Mouse (Mus musculus): ENCODE results near the gene Cep131. TPM values are rescaled to one million over a fixed set of nuclear protein-coding genes. Genes with fewer than 3 reads are reported as not detected.
A peak's percentile ranks its signal among the peaks of the same experiment; 100 is the strongest.

Cep131 gene
- polyA plus RNA-seq, 1 experiment = 10.8 TPM

DNA sequence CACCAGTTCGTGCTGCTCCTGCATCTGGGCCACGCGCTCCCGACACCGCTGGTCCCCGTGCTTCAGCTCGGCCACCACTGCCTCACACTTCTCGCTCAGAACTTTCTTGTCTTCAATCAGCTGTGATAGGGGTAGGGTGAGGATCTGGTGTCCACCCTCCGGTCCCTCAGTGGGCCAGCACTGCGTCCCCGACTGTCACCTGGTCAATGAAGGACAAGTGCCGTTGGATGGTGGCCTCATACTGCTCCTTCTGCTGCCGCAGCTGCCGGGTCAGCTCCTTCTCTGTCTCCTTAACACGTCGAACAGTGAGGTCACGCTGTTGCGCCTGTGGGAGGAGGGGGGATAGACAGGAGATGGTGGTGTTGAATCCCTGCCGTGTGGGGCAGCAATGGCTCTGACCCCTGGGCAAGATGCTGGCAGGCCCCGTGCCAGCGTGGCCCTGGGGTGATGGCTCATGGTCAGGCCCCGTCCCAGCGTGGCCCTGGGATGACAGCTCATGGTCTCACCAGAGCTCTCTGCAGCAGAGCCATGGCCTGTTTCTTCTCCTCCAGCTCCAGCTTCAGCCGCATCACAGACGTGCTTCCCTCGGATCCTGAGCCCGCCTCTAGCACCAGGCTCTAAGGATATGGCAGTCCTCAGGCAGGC is 16.2 kb downstream of the Cep131 start:
- WGBS = 97% methylated on average over 27 of the region's 27 CpGs
- no peak for DNase-seq
- TF ChIP-seq POLR2A (IDR thresholded peaks at IDR 0.05; ENCODE audit: control insufficient read depth, extremely low read depth, insufficient read depth, low read length, poor library complexity) (no peak), CTCF (IDR thresholded peaks at IDR 0.05; ENCODE audit: borderline replicate concordance, control insufficient read depth, extremely low read depth, insufficient read depth, low read length, poor library complexity) (no peak)
- H3K4me1 ChIP-seq (replicated peaks; ENCODE audit: control insufficient read depth, insufficient read depth, low read length) = no peaks in the 10 kb centered on the region
- H3K27ac ChIP-seq (ENCODE audit: control insufficient read depth, insufficient read depth, low read length) = no peak overlapping the region
- H3K27me3 ChIP-seq (ENCODE audit: control insufficient read depth, insufficient read depth, low read length) = no peaks in the 10 kb centered on the region
- H3K36me3 ChIP-seq (ENCODE audit: control insufficient read depth, insufficient read depth, low read length) = no peaks in the 10 kb centered on the region
- H3K4me3 ChIP-seq (ENCODE audit: control insufficient read depth, insufficient read depth, low read length) = no peak overlapping the region

DNA sequence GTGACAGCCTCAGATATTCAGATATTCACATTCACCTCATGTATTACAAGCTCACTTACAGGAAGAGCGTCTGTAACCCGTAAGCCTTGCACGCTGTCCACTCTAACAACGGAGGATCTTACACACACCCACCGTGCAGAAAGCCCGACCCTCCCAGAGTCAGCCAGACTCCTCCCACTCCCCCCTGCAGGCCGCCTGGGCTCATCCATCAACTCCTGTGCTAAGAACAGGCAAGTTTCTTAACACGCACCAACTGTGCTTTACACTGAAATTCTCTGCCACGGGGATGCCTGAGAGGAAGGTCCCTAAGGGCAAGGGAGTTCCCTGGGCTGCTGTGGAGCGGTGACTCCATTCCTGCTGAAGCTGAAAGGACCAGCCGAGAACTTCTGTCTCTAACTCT is 17.4 kb downstream of the Cep131 start:
- Histone ChIP-seq H3K27ac (ENCODE audit: control insufficient read depth, insufficient read depth, low read length) (no peak overlapping the region), H3K36me3 (ENCODE audit: control insufficient read depth, insufficient read depth, low read length) (no peaks in the 10 kb centered on the region), H3K27me3 (ENCODE audit: control insufficient read depth, insufficient read depth, low read length) (no peaks in the 10 kb centered on the region), H3K4me3 (ENCODE audit: control insufficient read depth, insufficient read depth, low read length) (no peak overlapping the region), H3K4me1 (replicated peaks; ENCODE audit: control insufficient read depth, insufficient read depth, low read length) (no peaks in the 10 kb centered on the region)
- no peak for DNase-seq
- TF ChIP-seq POLR2A (IDR thresholded peaks at IDR 0.05; ENCODE audit: control insufficient read depth, extremely low read depth, insufficient read depth, low read length, poor library complexity) (no peak), CTCF (IDR thresholded peaks at IDR 0.05; ENCODE audit: borderline replicate concordance, control insufficient read depth, extremely low read depth, insufficient read depth, low read length, poor library complexity) (no peak)
- 90% methylated on average over 11 of the region's 11 CpGs for WGBS

- no peak for DNase-seq
- H3K36me3 ChIP-seq (ENCODE audit: control insufficient read depth, insufficient read depth, low read length) = no peaks in the 10 kb centered on the region
- H3K27me3 ChIP-seq (ENCODE audit: control insufficient read depth, insufficient read depth, low read length) = no peaks in the 10 kb centered on the region
- no peak overlapping the region for H3K27ac ChIP-seq (ENCODE audit: control insufficient read depth, insufficient read depth, low read length)
- TF ChIP-seq POLR2A (IDR thresholded peaks at IDR 0.05; ENCODE audit: control insufficient read depth, extremely low read depth, insufficient read depth, low read length, poor library complexity) = no peak
- no peak for TF ChIP-seq CTCF (IDR thresholded peaks at IDR 0.05; ENCODE audit: borderline replicate concordance, control insufficient read depth, extremely low read depth, insufficient read depth, low read length, poor library complexity)
- no peaks in the 10 kb centered on the region for H3K4me1 ChIP-seq (replicated peaks; ENCODE audit: control insufficient read depth, insufficient read depth, low read length)
- 93% methylated on average over 17 of the region's 17 CpGs for WGBS
- no peak overlapping the region for H3K4me3 ChIP-seq (ENCODE audit: control insufficient read depth, insufficient read depth, low read length)
These were observed 18.8 kb downstream of the Cep131 start for GRCm38 (mm10) chr11:120067834-120068233.

GRCm38 (mm10) chr11:120065291-120065690 is 21.3 kb downstream of the Cep131 start:
- Histone ChIP-seq H3K27me3 (ENCODE audit: control insufficient read depth, insufficient read depth, low read length) (no peaks in the 10 kb centered on the region), H3K36me3 (ENCODE audit: control insufficient read depth, insufficient read depth, low read length) (no peaks in the 10 kb centered on the region), H3K27ac (ENCODE audit: control insufficient read depth, insufficient read depth, low read length) (no peak overlapping the region), H3K4me3 (ENCODE audit: control insufficient read depth, insufficient read depth, low read length) (no peak overlapping the region), H3K4me1 (replicated peaks; ENCODE audit: control insufficient read depth, insufficient read depth, low read length) (no peaks in the 10 kb centered on the region)
- peak; percentile 65 for DNase-seq
- TF ChIP-seq POLR2A (IDR thresholded peaks at IDR 0.05; ENCODE audit: control insufficient read depth, extremely low read depth, insufficient read depth, low read length, poor library complexity) (no peak), CTCF (IDR thresholded peaks at IDR 0.05; ENCODE audit: borderline replicate concordance, control insufficient read depth, extremely low read depth, insufficient read depth, low read length, poor library complexity) (peak; percentile 86)
- 43% methylated on average over 10 of the region's 10 CpGs for WGBS

GRCm38 (mm10) chr11:120064668-120065040 is 22.0 kb downstream of the Cep131 start:
- Histone ChIP-seq H3K4me3 (ENCODE audit: control insufficient read depth, insufficient read depth, low read length) (no peak overlapping the region), H3K27ac (ENCODE audit: control insufficient read depth, insufficient read depth, low read length) (no peak overlapping the region), H3K27me3 (ENCODE audit: control insufficient read depth, insufficient read depth, low read length) (no peaks in the 10 kb centered on the region), H3K36me3 (ENCODE audit: control insufficient read depth, insufficient read depth, low read length) (no peaks in the 10 kb centered on the region), H3K4me1 (replicated peaks; ENCODE audit: control insufficient read depth, insufficient read depth, low read length) (no peaks in the 10 kb centered on the region)
- TF ChIP-seq CTCF (IDR thresholded peaks at IDR 0.05; ENCODE audit: borderline replicate concordance, control insufficient read depth, extremely low read depth, insufficient read depth, low read length, poor library complexity) (no peak), POLR2A (IDR thresholded peaks at IDR 0.05; ENCODE audit: control insufficient read depth, extremely low read depth, insufficient read depth, low read length, poor library complexity) (no peak)
- no peak for DNase-seq
- 95% methylated on average over 11 of the region's 11 CpGs for WGBS

DNA sequence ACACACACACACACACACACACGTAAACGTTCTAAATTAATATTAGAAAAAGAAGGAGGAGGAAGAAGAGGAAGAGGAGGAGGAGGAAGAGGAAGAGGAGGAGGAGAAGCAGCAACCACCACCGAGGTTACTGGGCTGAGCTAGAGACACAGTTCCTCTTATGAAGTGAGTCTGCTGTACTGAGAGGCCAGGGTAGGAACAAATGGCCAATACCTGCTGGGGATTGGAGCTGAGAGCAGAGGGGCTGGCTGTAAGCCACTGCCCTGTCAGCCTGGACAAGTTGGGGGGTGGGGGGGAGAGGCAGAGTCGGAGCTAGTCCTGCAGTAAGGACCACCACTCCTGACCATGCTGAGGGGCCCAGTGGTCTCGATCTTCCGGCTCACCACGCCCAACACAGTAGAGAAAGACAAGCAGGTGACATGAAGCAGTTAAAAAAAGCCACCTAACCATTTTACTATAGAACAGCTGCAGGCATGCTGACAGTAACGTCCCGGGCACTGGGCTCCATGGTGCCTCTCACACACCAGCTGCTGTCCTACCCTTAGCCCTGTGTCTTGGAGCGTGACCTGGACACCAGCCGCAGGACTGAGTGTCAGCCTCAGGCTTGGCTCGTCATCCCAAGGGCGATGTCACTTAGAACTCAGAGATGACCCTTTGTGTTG is 22.5 kb downstream of the Cep131 start:
- no peak for DNase-seq
- Histone ChIP-seq H3K4me1 (replicated peaks; ENCODE audit: control insufficient read depth, insufficient read depth, low read length) (no peaks in the 10 kb centered on the region), H3K4me3 (ENCODE audit: control insufficient read depth, insufficient read depth, low read length) (no peak overlapping the region), H3K27me3 (ENCODE audit: control insufficient read depth, insufficient read depth, low read length) (no peaks in the 10 kb centered on the region), H3K27ac (ENCODE audit: control insufficient read depth, insufficient read depth, low read length) (no peak overlapping the region), H3K36me3 (ENCODE audit: control insufficient read depth, insufficient read depth, low read length) (no peaks in the 10 kb centered on the region)
- WGBS = 72% methylated on average over 13 of the region's 13 CpGs
- no peak for TF ChIP-seq POLR2A (IDR thresholded peaks at IDR 0.05; ENCODE audit: control insufficient read depth, extremely low read depth, insufficient read depth, low read length, poor library complexity)
- TF ChIP-seq CTCF (IDR thresholded peaks at IDR 0.05; ENCODE audit: borderline replicate concordance, control insufficient read depth, extremely low read depth, insufficient read depth, low read length, poor library complexity) = no peak
